Mouse (Mus musculus) G1E (cell line): ENCODE results near the gene Lmntd1. TPM values are rescaled to one million over a fixed set of nuclear protein-coding genes. Genes with fewer than 3 reads are reported as not detected.

Source experiments
- ATAC-seq: 2 replicates; pipeline ENCODE4 v1.8.0; 2016; ENCODE audit warnings: mild to moderate bottlenecking; ENCODE audit not compliant: insufficient number of reproducible peaks, poor library complexity, low FRiP score, severe bottlenecking; ENCODE audit errors: extremely low read depth
- DNase-seq: peaks from one replicate; pipeline ENCODE4 v3.0.0; 2012; ENCODE audit warnings: low spot score
- H3K27me3 ChIP-seq: 2 replicates; pipeline ENCODE4 v1.6.1; 2012; ENCODE audit warnings: mild to moderate bottlenecking, low read length, inconsistent platforms; ENCODE audit not compliant: insufficient read depth
- H3K36me3 ChIP-seq: replicated peaks from 2 replicates; pipeline ENCODE3; 2012; ENCODE audit warnings: mild to moderate bottlenecking, inconsistent platforms
- H3K4me1 ChIP-seq: 2 replicates; pipeline ENCODE4 v1.6.1; 2012; ENCODE audit warnings: low read depth, low read length, inconsistent platforms, mixed read lengths; ENCODE audit not compliant: insufficient read depth
- H3K4me3 ChIP-seq: 2 replicates; pipeline ENCODE4 v1.5.1; 2012; ENCODE audit warnings: low read depth, mild to moderate bottlenecking, inconsistent platforms, low read length, moderate library complexity, mixed read lengths
- H3K9me3 ChIP-seq: replicated peaks from 2 replicates; pipeline ENCODE4 v1.6.1; 2012; ENCODE audit warnings: inconsistent platforms
- CTCF ChIP-seq: IDR thresholded peaks from 2 replicates; pipeline ENCODE4 v1.5.1; 2012; ENCODE audit warnings: low read depth, low read length, inconsistent platforms, mixed read lengths
- GATA1 ChIP-seq: IDR thresholded peaks from 2 replicates; pipeline ENCODE4 v1.6.1; 2012; ENCODE audit warnings: borderline replicate concordance, low read length, inconsistent platforms, mixed read lengths
- GATA2 ChIP-seq: IDR thresholded peaks from 2 replicates; pipeline ENCODE4 v1.6.1; 2012; ENCODE audit warnings: low read depth, low read length, inconsistent platforms, borderline replicate concordance
- POLR2AphosphoS5 ChIP-seq: IDR thresholded peaks from 2 replicates; pipeline ENCODE4 v1.6.1; 2012; ENCODE audit warnings: low read depth, low read length, inconsistent platforms; ENCODE audit not compliant: insufficient replicate concordance
- TAL1 ChIP-seq: conservative IDR thresholded peaks from 2 replicates; pipeline ENCODE4 v1.6.1; 2012; ENCODE audit warnings: low read depth, low read length, inconsistent platforms, mixed read lengths
- polyA plus RNA-seq: library from polyadenylated mRNA; stranded (reverse); fragments of >175 nt; gene quantifications from 2 replicates; pipeline ENCODE4 v1.2.3, GENCODE M21; 2012
- total RNA-seq, 2 experiments: library from RNA; stranded (forward) in 1 of 2; stranded (reverse) in 1 of 2; fragments of 200-1000 nt in 1 of 2; fragments of >200 nt in 1 of 2; fragmentation: Nextera tagmentation in 1 of 2; gene quantifications; 2 replicates each; pipeline ENCODE4 v1.2.3; 2014 to 2017

The Lmntd1 gene
- total and polyA plus RNA-seq, 3 experiments: 0.22 TPM; not detected in 2

GRCm38 (mm10) chr6:145552817-145553216, 61.3 kb downstream of the Lmntd1 start:
- no peak for ATAC-seq
- Histone ChIP-seq H3K9me3 (peaks cover 59% of the 10 kb centered on the region), H3K36me3 (no peaks in the 10 kb centered on the region), H3K4me3 (no peak overlapping the region), H3K27me3 (no peaks in the 10 kb centered on the region), H3K4me1 (no peaks in the 10 kb centered on the region)
- TF ChIP-seq GATA2 (no peak), GATA1 (no peak), CTCF (no peak), TAL1 (no peak), POLR2AphosphoS5 (no peak)
- DNase-seq: no peak

- no peak for TF ChIP-seq GATA1
- no peak for TF ChIP-seq POLR2AphosphoS5
- TF ChIP-seq CTCF: no peak
- TF ChIP-seq GATA2: no peak
- no peak for TF ChIP-seq TAL1
- no peaks in the 10 kb centered on the region for H3K27me3 ChIP-seq
- H3K4me1 ChIP-seq: no peaks in the 10 kb centered on the region
- ATAC-seq: no peak
- no peak overlapping the region for H3K4me3 ChIP-seq
- no peak for DNase-seq
- H3K9me3 ChIP-seq: peaks cover 54% of the 10 kb centered on the region
- H3K36me3 ChIP-seq: no peaks in the 10 kb centered on the region
Measured at GRCm38 (mm10) chr6:145550993-145551392, 63.1 kb downstream of the Lmntd1 start.

- no peaks in the 10 kb centered on the region for H3K36me3 ChIP-seq
- H3K9me3 ChIP-seq: peaks cover 57% of the 10 kb centered on the region
- H3K27me3 ChIP-seq: no peaks in the 10 kb centered on the region
- ATAC-seq (no peak), DNase-seq (no peak)
- no peaks in the 10 kb centered on the region for H3K4me1 ChIP-seq
- no peak overlapping the region for H3K4me3 ChIP-seq
- TF ChIP-seq GATA2: no peak
- no peak for TF ChIP-seq TAL1
- TF ChIP-seq CTCF: no peak
- no peak for TF ChIP-seq GATA1
- TF ChIP-seq POLR2AphosphoS5: no peak
Measured at GRCm38 (mm10) chr6:145545927-145546641, 68.0 kb downstream of the Lmntd1 start.

- TF ChIP-seq CTCF: no peak
- TF ChIP-seq GATA1: no peak
- no peak for TF ChIP-seq POLR2AphosphoS5
- TF ChIP-seq GATA2: no peak
- no peak for TF ChIP-seq TAL1
- Histone ChIP-seq H3K4me3 (no peak overlapping the region), H3K9me3 (peaks cover 56% of the 10 kb centered on the region), H3K4me1 (no peaks in the 10 kb centered on the region), H3K36me3 (no peaks in the 10 kb centered on the region), H3K27me3 (no peaks in the 10 kb centered on the region)
- ATAC-seq: no peak
- DNase-seq: no peak
Measured at GRCm38 (mm10) chr6:145544838-145545237, 69.3 kb downstream of the Lmntd1 start.

- no peak for ATAC-seq
- Histone ChIP-seq H3K9me3 (peaks cover 56% of the 10 kb centered on the region), H3K4me3 (no peak overlapping the region), H3K4me1 (no peaks in the 10 kb centered on the region), H3K36me3 (no peaks in the 10 kb centered on the region), H3K27me3 (no peaks in the 10 kb centered on the region)
- TF ChIP-seq GATA2 (no peak), GATA1 (no peak), CTCF (no peak), TAL1 (no peak), POLR2AphosphoS5 (no peak)
- no peak for DNase-seq
Measured at GRCm38 (mm10) chr6:145544304-145544703, 69.8 kb downstream of the Lmntd1 start.

GRCm38 (mm10) chr6:145539568-145539859, 74.6 kb downstream of the Lmntd1 start:
- H3K9me3 ChIP-seq: peaks cover 71% of the 10 kb centered on the region
- no peaks in the 10 kb centered on the region for H3K36me3 ChIP-seq
- H3K4me1 ChIP-seq: no peaks in the 10 kb centered on the region
- TF ChIP-seq POLR2AphosphoS5: no peak
- TF ChIP-seq GATA2: no peak
- no peak for TF ChIP-seq TAL1
- no peak for TF ChIP-seq GATA1
- no peak for TF ChIP-seq CTCF
- ATAC-seq (no peak), DNase-seq (no peak)
- H3K4me3 ChIP-seq: no peak overlapping the region
- H3K27me3 ChIP-seq: no peaks in the 10 kb centered on the region
